Mouse (Mus musculus): ENCODE data around the gene Hspa12b.

GRCm38 (mm10) chr2:131105989-131106388, 21.1 kb upstream of the Hspa12b start:
- no peak for TF ChIP-seq CTCF (IDR thresholded peaks at IDR 0.05; ENCODE audit: extremely low read depth, insufficient read depth, insufficient read length, insufficient replicate concordance)
- no peak for TF ChIP-seq POLR2A (IDR thresholded peaks at IDR 0.05; ENCODE audit: low read depth, low read length)
